Mouse (Mus musculus) bone marrow macrophage, adult 2 months (primary cell): ENCODE results near the gene Mob1a.

Source experiments
- CTCF ChIP-seq: IDR thresholded peaks from 2 replicates; pipeline ENCODE4 v1.5.1; 2012; ENCODE audit warnings: low read depth, mild to moderate bottlenecking, low read length, moderate library complexity
- POLR2A ChIP-seq: IDR thresholded peaks from 2 replicates; pipeline ENCODE4 v1.6.1; 2012; ENCODE audit warnings: mild to moderate bottlenecking, low read depth, low read length, borderline replicate concordance

DNA sequence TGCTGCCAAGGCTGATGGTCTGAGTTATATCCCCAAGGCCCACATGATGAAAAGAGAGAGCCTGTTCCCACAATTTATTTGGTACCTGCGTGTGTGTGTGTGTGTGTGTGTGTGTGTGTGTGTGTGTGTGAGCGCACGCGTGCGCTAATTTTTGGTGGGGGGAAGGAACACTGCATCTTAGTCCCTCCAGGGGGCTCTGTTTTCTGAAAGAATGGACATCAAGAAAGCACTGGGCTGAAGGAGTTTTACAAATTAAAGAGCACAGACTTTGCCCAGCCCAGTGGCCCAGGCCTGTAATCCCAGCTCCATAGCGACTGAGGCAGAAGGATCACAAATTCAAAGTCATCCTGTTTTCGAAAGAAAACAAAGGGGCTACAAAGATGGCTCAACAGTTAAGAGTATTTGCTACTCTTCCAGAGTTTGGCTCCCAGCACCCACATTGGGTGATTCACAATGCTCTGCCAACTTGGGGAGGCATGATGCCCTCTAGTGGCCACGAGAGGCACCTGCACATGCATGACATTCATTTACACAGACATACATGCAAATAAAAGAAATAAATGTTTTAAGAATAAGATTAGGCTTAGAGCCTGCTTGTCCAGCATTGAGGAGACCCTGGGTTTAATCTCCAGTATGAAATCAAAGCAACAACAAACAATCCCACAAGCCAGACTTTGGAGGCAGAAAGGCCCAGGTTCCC, 45.4 kb upstream of the Mob1a start:
- TF ChIP-seq CTCF (peak; percentile 54), POLR2A (no peak)
